Mouse (Mus musculus): ENCODE data around the gene Fam149b. TPM values are rescaled to one million over a fixed set of nuclear protein-coding genes. Genes with fewer than 3 reads are reported as not detected.

Fam149b gene
- polyA plus RNA-seq, 1 experiment, result 30.6 TPM

DNA sequence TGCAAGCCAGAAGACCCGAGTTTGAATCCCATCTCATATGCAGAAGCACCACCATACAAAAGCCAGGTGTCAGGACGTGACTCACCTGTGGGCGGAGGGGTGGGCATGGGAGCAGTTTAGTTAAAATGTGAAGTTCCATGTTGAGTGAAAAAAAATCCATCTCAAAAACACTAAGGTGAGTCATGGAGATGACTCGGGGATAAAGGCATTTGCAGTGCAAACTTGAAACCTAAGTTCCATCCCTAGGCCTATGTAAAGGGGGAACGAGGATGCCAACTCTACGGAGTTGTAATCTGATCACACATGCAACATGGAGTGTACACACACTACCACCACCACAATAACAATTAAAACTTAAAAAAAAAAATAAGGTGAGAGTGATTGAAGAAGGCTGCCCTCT lies 75.1 kb downstream of the Fam149b start:
- H3K4me3 ChIP-seq (ENCODE audit: insufficient read depth, low read length), result no peak overlapping the region
- no peak overlapping the region for H3K27ac ChIP-seq (ENCODE audit: insufficient read depth, low read depth, low read length)
- no peak for TF ChIP-seq CTCF (IDR thresholded peaks at IDR 0.05; ENCODE audit: low read depth, low read length)
- H3K4me1 ChIP-seq (ENCODE audit: control insufficient read depth, insufficient read depth, low read length), result peaks cover 9% of the 10 kb centered on the region

DNA sequence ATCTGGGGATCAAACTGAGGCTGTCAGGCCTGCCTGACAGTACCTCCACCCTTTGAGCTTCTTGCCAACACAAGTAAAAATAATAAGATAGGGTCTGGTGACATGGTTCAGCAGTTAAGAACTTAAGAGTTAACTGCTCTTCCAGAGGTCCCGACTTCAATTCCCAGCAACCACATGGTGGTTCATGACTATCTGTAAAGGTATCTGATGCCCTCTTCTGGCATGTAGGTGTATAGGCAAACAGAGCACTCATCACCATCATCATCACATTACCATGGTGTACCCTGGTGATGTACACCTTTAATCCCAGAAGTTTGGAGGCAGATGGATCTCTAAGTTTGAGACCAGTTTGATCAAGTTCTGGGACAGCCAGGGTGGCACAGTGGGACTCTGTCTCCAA lies 80.6 kb downstream of the Fam149b start:
- Histone ChIP-seq H3K27ac (ENCODE audit: insufficient read depth, low read depth, low read length) (no peak overlapping the region), H3K4me3 (ENCODE audit: insufficient read depth, low read length) (no peak overlapping the region)
- TF ChIP-seq CTCF (IDR thresholded peaks at IDR 0.05; ENCODE audit: low read depth, low read length), result no peak
- TF ChIP-seq POLR2A (IDR thresholded peaks at IDR 0.05; ENCODE audit: borderline replicate concordance, low read depth, low read length), result no peak

DNA sequence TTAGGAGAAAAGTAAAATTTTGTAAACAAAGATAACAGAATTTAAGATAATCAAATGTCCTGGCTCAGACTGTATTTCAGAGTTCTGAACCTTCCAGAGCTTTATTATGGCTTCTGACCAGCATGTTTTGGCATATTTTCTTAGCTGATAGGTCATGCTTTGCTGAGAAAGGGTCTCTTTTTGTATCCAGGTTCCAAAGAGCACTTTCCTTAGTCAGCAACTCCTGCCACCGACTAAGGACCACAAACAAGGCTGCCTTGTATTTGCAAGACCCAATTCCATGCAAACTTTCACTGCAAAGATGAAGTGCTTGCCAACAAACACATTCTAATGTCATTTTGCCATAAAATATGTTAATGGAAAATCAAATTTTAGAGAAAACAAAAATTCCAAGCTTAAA lies 81.9 kb downstream of the Fam149b start:
- Histone ChIP-seq H3K4me1 (ENCODE audit: control insufficient read depth, insufficient read depth, low read length) (no peaks in the 10 kb centered on the region), H3K27ac (ENCODE audit: insufficient read depth, low read depth, low read length) (no peak overlapping the region), H3K4me3 (ENCODE audit: insufficient read depth, low read length) (no peak overlapping the region)
- TF ChIP-seq CTCF (IDR thresholded peaks at IDR 0.05; ENCODE audit: low read depth, low read length), result no peak
- TF ChIP-seq POLR2A (IDR thresholded peaks at IDR 0.05; ENCODE audit: borderline replicate concordance, low read depth, low read length), result no peak

More for the DNA sequence above, 80.6 kb downstream of the Fam149b start:
- H3K4me1 ChIP-seq (ENCODE audit: control insufficient read depth, insufficient read depth, low read length), result no peaks in the 10 kb centered on the region

DNA sequence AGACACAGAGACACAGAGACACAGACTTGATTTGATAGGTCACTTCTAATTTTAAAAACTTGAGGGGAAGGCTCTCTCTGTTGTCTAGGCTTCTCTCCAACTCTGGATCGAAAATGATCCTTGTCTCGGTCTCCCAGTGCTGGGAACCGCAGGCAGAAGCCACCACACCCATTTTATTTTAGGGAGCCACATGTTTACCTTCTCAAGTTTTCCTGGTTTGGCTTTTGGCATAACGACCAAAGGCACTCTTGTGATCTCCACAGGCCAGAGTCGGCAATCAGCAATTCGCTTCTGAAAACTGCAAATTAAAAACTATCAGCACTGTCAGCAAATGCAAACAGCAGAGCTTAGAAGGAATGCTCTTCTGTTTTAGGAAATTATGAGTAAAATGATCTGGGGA lies 83.8 kb downstream of the Fam149b start:
- Histone ChIP-seq H3K27ac (ENCODE audit: insufficient read depth, low read depth, low read length) (no peak overlapping the region), H3K4me3 (ENCODE audit: insufficient read depth, low read length) (no peak overlapping the region), H3K4me1 (ENCODE audit: control insufficient read depth, insufficient read depth, low read length) (no peaks in the 10 kb centered on the region)
- no peak for TF ChIP-seq CTCF (IDR thresholded peaks at IDR 0.05; ENCODE audit: low read depth, low read length)
- no peak for TF ChIP-seq POLR2A (IDR thresholded peaks at IDR 0.05; ENCODE audit: borderline replicate concordance, low read depth, low read length)

DNA sequence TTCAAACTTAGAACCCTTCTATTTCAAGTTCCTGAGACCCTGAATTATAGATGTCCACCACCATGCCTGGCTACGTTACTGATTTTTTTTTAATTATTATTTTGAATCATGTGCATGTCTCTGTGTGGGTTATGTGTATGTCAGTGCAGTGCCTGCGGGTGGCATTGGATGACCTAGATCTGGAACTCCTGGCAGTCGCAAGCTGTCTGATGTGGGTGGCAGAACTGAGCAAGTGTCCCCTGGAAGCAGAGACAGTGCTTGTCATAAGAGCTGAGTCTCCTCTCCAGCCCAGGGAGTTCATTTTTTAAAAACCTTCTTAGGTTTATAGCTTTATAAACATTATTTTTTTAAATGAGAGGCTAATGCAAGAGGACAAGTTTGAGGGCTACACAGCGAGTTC lies 84.5 kb downstream of the Fam149b start:
- H3K4me1 ChIP-seq (ENCODE audit: control insufficient read depth, insufficient read depth, low read length), result no peaks in the 10 kb centered on the region
- TF ChIP-seq CTCF (IDR thresholded peaks at IDR 0.05; ENCODE audit: low read depth, low read length), result no peak
- no peak for TF ChIP-seq POLR2A (IDR thresholded peaks at IDR 0.05; ENCODE audit: borderline replicate concordance, low read depth, low read length)
- H3K27ac ChIP-seq (ENCODE audit: insufficient read depth, low read depth, low read length), result no peak overlapping the region
- no peak overlapping the region for H3K4me3 ChIP-seq (ENCODE audit: insufficient read depth, low read length)

Other genes with a start within 250 kb of the Fam149b start
- 9.4 and 9.8 TPM in 2 replicates for gene Saysd1, start 209.6 kb upstream of the Fam149b start, polyA plus RNA-seq (2012; ENCODE audit: insufficient read depth, insufficient read length, missing spikeins)
- gene Kcnk5, start 166.4 kb upstream of the Fam149b start, polyA plus RNA-seq (2012; ENCODE audit: insufficient read depth, insufficient read length, missing spikeins), result 0.16 and 0.45 TPM in 2 replicates
- gene Kcnk16, start 79.0 kb upstream of the Fam149b start, polyA plus RNA-seq (2012; ENCODE audit: insufficient read depth, insufficient read length, missing spikeins), result not detected in 2 replicates
- 35.8 and 36.6 TPM in 2 replicates for gene Nudt13, start 53.5 kb upstream of the Fam149b start, polyA plus RNA-seq (2012; ENCODE audit: insufficient read depth, insufficient read length, missing spikeins)
- gene Ecd, start within 50 bp of the Fam149b start, polyA plus RNA-seq (2012; ENCODE audit: insufficient read depth, insufficient read length, missing spikeins), result 25.0 and 29.4 TPM in 2 replicates
- 42.3 and 49.4 TPM in 2 replicates for gene Dnajc9, start 40.7 kb downstream of the Fam149b start, polyA plus RNA-seq (2012; ENCODE audit: insufficient read depth, insufficient read length, missing spikeins)
- gene Mrps16, start 45.5 kb downstream of the Fam149b start, polyA plus RNA-seq (2012; ENCODE audit: insufficient read depth, insufficient read length, missing spikeins), result 37.0 and 37.5 TPM in 2 replicates
- gene Cfap70, start 104.1 kb downstream of the Fam149b start, polyA plus RNA-seq (2012; ENCODE audit: insufficient read depth, insufficient read length, missing spikeins), result not detected in 2 replicates
- 140 and 141 TPM in 2 replicates for gene Anxa7, start 132.0 kb downstream of the Fam149b start, polyA plus RNA-seq (2012; ENCODE audit: insufficient read depth, insufficient read length, missing spikeins)
- gene Mss51, start 148.7 kb downstream of the Fam149b start, polyA plus RNA-seq (2012; ENCODE audit: insufficient read depth, insufficient read length, missing spikeins), result 1.9 and 2.4 TPM in 2 replicates
- gene Ppp3cb, start 198.4 kb downstream of the Fam149b start, polyA plus RNA-seq (2012; ENCODE audit: insufficient read depth, insufficient read length, missing spikeins), result 52.1 and 56.8 TPM in 2 replicates

Measured in bone marrow macrophage, adult 2 months (primary cell).